Mouse (Mus musculus) lung, embryonic 15.5 days (tissue): ENCODE data around the gene Dpf2. TPM values are rescaled to one million over a fixed set of nuclear protein-coding genes. Genes with fewer than 3 reads are reported as not detected.

Experiments
- ATAC-seq: fragments of 200-750 bp; cut with Nextera tagmentation; 2 replicates; pipeline ENCODE4 v1.8.0; 2017; ENCODE audit warnings: moderate number of reproducible peaks, borderline replicate concordance; ENCODE audit not compliant: low FRiP score, low TSS enrichment; ENCODE audit errors: extremely low read depth
- H3K27ac ChIP-seq: fragments of 300-500 bp; sonication (generic); 2 replicates; pipeline ENCODE4 v1.5.1; 2015; ENCODE audit warnings: moderate library complexity, mild to moderate bottlenecking, inconsistent platforms
- H3K27me3 ChIP-seq: fragments of 300-500 bp; sonication (generic); 2 replicates; pipeline ENCODE4 v1.6.1; 2015; ENCODE audit warnings: inconsistent platforms
- H3K36me3 ChIP-seq: fragments of 300-500 bp; sonication (generic); 2 replicates; pipeline ENCODE4 v1.6.1; 2015; ENCODE audit warnings: inconsistent platforms
- H3K4me1 ChIP-seq: fragments of 300-500 bp; sonication (generic); 2 replicates; pipeline ENCODE4 v1.6.1; 2015; ENCODE audit warnings: inconsistent platforms
- H3K4me2 ChIP-seq: fragments of 300-500 bp; sonication (generic); 2 replicates; pipeline ENCODE4 v1.6.1; 2015; ENCODE audit warnings: inconsistent platforms, mild to moderate bottlenecking, moderate library complexity
- H3K4me3 ChIP-seq: fragments of 300-500 bp; sonication (generic); 2 replicates; pipeline ENCODE4 v1.5.1; 2015; ENCODE audit warnings: mild to moderate bottlenecking, inconsistent platforms
- H3K9ac ChIP-seq: fragments of 300-500 bp; sonication (generic); 2 replicates; pipeline ENCODE4 v1.6.1; 2015; ENCODE audit warnings: inconsistent platforms
- H3K9me3 ChIP-seq: fragments of 300-500 bp; sonication (generic); 2 replicates; pipeline ENCODE4 v1.6.1; 2016; ENCODE audit warnings: inconsistent platforms
- WGBS: fragments of 180-500 bp; shearing (Covaris S2); methylation state at CpG from one replicate; pipeline ENCODE4 v1.1.7; 2015; 5-methylcytosine and 5-hydroxymethylcytosine counted together
- polyA plus RNA-seq: library from polyadenylated mRNA; unstranded; fragments of >200 nt; fragmentation: Nextera tagmentation; extraction: Ambion mirVana; gene quantifications from 2 replicates; pipeline ENCODE4 v1.2.1, GENCODE M21; 2015

Dpf2 gene
- polyA plus RNA-seq, 1 experiment from 2014 or later: 147 TPM

DNA sequence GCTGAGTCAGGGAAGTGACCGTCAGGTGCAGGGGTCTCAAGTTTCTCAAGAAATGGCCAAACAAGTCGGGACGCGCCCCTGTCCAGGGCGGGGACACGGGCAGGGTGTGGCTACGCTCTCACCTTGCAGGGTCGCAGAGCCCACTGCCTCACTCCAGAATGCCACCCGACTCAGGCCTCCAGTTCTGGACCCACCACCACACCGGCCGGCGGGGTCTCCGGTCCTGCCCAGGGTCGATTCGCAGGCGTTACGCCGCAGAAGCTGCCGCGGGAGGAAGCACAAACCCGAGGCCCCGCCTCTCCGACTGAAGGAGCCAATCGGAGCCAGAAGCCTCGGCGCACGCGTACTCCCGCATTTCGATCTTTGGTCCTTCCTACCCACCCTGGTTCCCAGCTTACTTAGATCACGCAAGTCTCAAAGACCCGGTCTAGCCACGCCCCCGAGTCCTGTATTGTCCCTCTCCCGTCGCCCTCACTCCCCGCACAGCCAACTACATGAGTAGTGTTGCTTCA lies 37.8 kb downstream of the Dpf2 start, which contains the start of gene Frmd8:
TSS of gene Frmd8 (minus strand) at position 306 of the 512 bp plus-strand sequence.
- Histone ChIP-seq H3K27ac (peak within 1 kb of the TSS; percentile 70), H3K36me3 (peaks cover 12% of the 10 kb centered on the region; the same call in 1 of the 2 replicates), H3K4me2 (peak within 1 kb of the TSS; percentile 72), H3K9me3 (no peaks in the 10 kb centered on the region), H3K4me1 (peaks cover 67% of the 10 kb centered on the region), H3K9ac (peak within 1 kb of the TSS; percentile 91), H3K4me3 (peak within 1 kb of the TSS; percentile 89), H3K27me3 (no peaks in the 10 kb centered on the region)
- WGBS: under 1% methylated on average over 37 of the region's 37 CpGs
- peak; percentile 72 for ATAC-seq

- no peak for ATAC-seq
- WGBS: 7% methylated on average over 13 of the region's 13 CpGs
- H3K4me1 ChIP-seq: peaks cover 70% of the 10 kb centered on the region
- H3K4me3 ChIP-seq: peak overlapping the region; percentile 89
- H3K4me2 ChIP-seq: peak overlapping the region; percentile 72
- H3K36me3 ChIP-seq: peaks cover 16% of the 10 kb centered on the region
- no peaks in the 10 kb centered on the region for H3K27me3 ChIP-seq
- H3K9ac ChIP-seq: peak overlapping the region; percentile 91
- H3K9me3 ChIP-seq: no peaks in the 10 kb centered on the region
- H3K27ac ChIP-seq: peak overlapping the region; percentile 70
These were observed 38.3 kb downstream of the Dpf2 start for GRCm38 (mm10) chr19:5874391-5874968.

DNA sequence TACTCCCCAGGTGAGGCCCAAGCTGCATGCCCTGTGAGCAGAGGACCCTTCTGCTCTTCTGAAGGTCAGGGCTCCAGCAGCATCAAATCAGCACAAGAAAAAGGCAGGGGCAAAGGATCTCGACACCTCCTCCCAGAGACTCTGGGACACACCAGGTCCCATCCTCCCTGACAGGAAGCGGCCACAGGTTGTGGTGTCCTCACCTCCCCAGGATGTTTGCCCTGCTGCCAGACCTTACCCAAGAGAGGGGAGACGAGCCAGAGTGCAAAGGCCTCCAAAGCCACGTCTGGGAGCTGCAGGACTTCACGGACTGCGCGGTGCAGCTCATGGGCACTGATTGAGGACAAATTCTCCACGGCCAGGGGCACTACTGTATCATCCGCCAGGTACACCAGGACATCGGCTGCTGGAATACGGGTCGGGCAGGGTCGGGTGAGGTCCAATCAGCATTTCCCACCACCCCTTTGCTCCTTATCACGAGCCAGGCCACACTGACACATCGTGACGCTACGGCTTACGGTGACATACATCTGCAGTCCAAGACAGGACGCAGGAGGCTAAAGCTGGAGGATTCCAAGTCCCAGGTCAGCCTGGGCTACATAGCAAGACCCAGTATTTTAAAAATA lies 39.8 kb downstream of the Dpf2 start:
- Histone ChIP-seq H3K36me3 (peaks cover 30% of the 10 kb centered on the region), H3K4me3 (0 out of 2 replicates have a peak overlapping the region, but pooled peaks have one; percentile 89), H3K27ac (peak overlapping the region; percentile 95; the same call in 1 of the 2 replicates), H3K9me3 (no peaks in the 10 kb centered on the region), H3K9ac (no peak overlapping the region; the same call in 1 of the 2 replicates), H3K27me3 (no peaks in the 10 kb centered on the region), H3K4me1 (peaks cover 61% of the 10 kb centered on the region), H3K4me2 (peak overlapping the region; percentile 72)
- no peak for ATAC-seq
- 71% methylated on average over 19 of the region's 19 CpGs for whole genome bisulfite sequencing

DNA sequence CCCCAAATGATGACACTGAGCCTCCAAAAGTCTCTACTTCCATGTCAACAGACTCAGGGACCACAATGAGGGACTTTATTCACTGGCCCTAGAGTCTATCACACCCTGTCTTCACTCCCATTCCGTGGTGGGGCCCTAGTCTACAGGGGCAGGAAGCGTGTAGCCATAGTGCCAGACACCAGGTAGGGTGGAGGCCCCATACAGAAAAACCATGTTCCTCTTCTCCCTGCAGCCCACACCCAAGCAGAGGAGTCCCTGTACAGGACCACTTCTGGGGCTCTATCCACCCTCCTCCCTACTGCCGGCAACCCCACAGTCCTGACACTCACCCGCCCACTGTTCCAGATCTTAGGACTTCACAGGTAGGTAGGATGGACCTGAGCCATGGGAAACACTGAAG lies 40.3 kb downstream of the Dpf2 start:
- H3K4me3 ChIP-seq: no peak overlapping the region
- no peaks in the 10 kb centered on the region for H3K27me3 ChIP-seq
- H3K9me3 ChIP-seq: no peaks in the 10 kb centered on the region
- peak overlapping the region; percentile 95 for H3K27ac ChIP-seq
- H3K36me3 ChIP-seq: peaks cover 35% of the 10 kb centered on the region
- WGBS: 85% methylated on average over 4 of the region's 4 CpGs
- ATAC-seq: no peak
- H3K4me2 ChIP-seq: peak overlapping the region; percentile 72; the same call in 1 of the 2 replicates
- no peak overlapping the region for H3K9ac ChIP-seq
- peaks cover 56% of the 10 kb centered on the region for H3K4me1 ChIP-seq

GRCm38 (mm10) chr19:5871683-5872082 lies 41.1 kb downstream of the Dpf2 start:
- Histone ChIP-seq H3K4me2 (peak overlapping the region; percentile 49), H3K36me3 (peaks cover 44% of the 10 kb centered on the region), H3K27ac (peak overlapping the region; percentile 95), H3K9ac (0 out of 2 replicates have a peak overlapping the region, but pooled peaks have one; percentile 39), H3K4me1 (peaks cover 53% of the 10 kb centered on the region), H3K9me3 (no peaks in the 10 kb centered on the region), H3K27me3 (no peaks in the 10 kb centered on the region), H3K4me3 (peak overlapping the region; percentile 12; the same call in 1 of the 2 replicates)
- WGBS: 24% methylated on average over 6 of the region's 6 CpGs
- ATAC-seq: 0 out of 2 replicates have a peak, but pooled peaks have one; percentile 21

DNA sequence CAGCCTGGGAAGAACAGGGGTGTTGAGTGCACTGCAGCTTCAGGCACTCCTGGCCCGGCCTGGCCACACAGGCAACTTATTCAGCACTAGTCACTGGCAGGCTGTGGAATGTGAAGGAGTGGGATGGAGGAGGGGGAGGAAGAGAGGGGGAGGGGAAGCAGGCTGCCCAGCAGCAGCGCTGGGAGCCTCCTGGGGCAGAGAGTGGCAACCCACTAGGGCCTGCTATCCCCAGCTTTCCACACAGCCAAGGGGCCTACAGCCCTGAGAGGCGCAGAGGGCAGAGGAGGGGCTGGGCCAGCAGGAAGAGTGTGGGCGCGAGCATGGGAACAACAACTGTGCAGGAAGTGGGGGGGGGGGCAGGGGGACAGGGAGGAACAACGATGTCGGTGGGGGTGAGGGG lies 41.5 kb downstream of the Dpf2 start:
- no peaks in the 10 kb centered on the region for H3K9me3 ChIP-seq
- H3K27ac ChIP-seq: peak overlapping the region; percentile 95
- H3K27me3 ChIP-seq: no peaks in the 10 kb centered on the region
- H3K4me2 ChIP-seq: peak overlapping the region; percentile 49
- H3K9ac ChIP-seq: peak overlapping the region; percentile 39
- peaks cover 48% of the 10 kb centered on the region for H3K36me3 ChIP-seq
- 0% methylated on average over 7 of the region's 7 CpGs for WGBS
- peak; percentile 81 for ATAC-seq
- H3K4me3 ChIP-seq: peak overlapping the region; percentile 12; the same call in 1 of the 2 replicates
- H3K4me1 ChIP-seq: peaks cover 53% of the 10 kb centered on the region

- Histone ChIP-seq H3K4me2 (no peak overlapping the region), H3K4me1 (peaks cover 34% of the 10 kb centered on the region), H3K27ac (no peak overlapping the region), H3K4me3 (no peak overlapping the region), H3K9ac (no peak overlapping the region), H3K36me3 (peaks cover 79% of the 10 kb centered on the region), H3K9me3 (no peaks in the 10 kb centered on the region), H3K27me3 (no peaks in the 10 kb centered on the region)
- 77% methylated on average over 6 of the region's 6 CpGs for WGBS
- ATAC-seq: no peak
These were observed 44.7 kb downstream of the Dpf2 start for GRCm38 (mm10) chr19:5868096-5868495.

- H3K4me2 ChIP-seq: no peak overlapping the region
- no peak overlapping the region for H3K27ac ChIP-seq
- no peak overlapping the region for H3K4me3 ChIP-seq
- H3K9me3 ChIP-seq: no peaks in the 10 kb centered on the region
- no peaks in the 10 kb centered on the region for H3K27me3 ChIP-seq
- no peak for ATAC-seq
- peaks cover 98% of the 10 kb centered on the region for H3K36me3 ChIP-seq
- H3K4me1 ChIP-seq: 0 out of 2 replicates have a peak, but pooled peaks cover 2% of the 10 kb centered on the region
- H3K9ac ChIP-seq: no peak overlapping the region
- 88% methylated on average over 20 of the region's 20 CpGs for WGBS
These were observed 48.0 kb downstream of the Dpf2 start for GRCm38 (mm10) chr19:5864710-5865398.

GRCm38 (mm10) chr19:5863776-5864175 lies 49.0 kb downstream of the Dpf2 start:
- Histone ChIP-seq H3K36me3 (peaks cover 99% of the 10 kb centered on the region), H3K9me3 (no peaks in the 10 kb centered on the region), H3K4me1 (no peaks in the 10 kb centered on the region), H3K4me3 (no peak overlapping the region), H3K27me3 (no peaks in the 10 kb centered on the region), H3K9ac (no peak overlapping the region), H3K27ac (no peak overlapping the region), H3K4me2 (no peak overlapping the region)
- ATAC-seq: no peak
- WGBS: 94% methylated on average over 5 of the region's 5 CpGs

DNA sequence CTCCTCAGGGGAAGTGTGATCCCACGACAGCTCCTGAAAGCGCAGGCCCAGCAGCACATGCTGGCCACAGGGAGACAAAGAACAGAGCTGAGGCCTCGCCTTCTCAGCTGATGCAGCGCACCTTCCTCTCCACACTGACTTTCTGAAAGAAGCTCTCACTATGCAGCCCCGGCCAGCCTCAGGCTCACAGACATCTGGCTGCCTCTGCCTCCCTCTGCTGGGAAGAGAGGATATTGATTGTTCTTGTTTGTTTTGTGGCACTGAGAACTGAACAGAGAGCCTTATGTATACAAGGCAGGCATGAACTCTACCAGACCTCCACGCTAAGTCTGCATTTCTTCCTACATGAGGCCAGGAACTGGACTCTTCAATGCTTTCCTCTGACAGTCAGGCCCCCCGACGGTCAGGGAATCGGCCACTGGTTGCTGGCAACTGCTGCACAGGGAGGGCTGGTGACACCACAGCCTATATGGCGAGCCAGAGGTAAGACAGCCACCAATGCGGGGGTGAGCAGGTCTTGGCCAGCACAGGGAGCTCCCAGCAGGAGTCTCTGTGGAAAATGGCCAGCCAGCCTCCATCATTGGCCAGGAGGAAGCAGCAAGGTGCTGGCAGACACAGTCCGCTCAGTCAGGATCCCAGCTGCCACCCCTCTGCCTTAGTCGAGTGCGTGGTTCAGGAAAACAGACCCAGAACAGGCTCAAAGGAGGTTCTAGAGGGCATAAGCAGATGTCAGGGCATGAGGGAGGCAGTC lies 50.3 kb downstream of the Dpf2 start:
- Histone ChIP-seq H3K27ac (no peak overlapping the region), H3K27me3 (no peaks in the 10 kb centered on the region), H3K9me3 (no peaks in the 10 kb centered on the region), H3K4me2 (no peak overlapping the region), H3K4me1 (no peaks in the 10 kb centered on the region), H3K4me3 (no peak overlapping the region), H3K36me3 (peaks cover 97% of the 10 kb centered on the region), H3K9ac (no peak overlapping the region)
- 97% methylated on average over 14 of the region's 14 CpGs for WGBS
- ATAC-seq: no peak

GRCm38 (mm10) chr19:5856604-5857003 lies 56.2 kb downstream of the Dpf2 start:
- no peaks in the 10 kb centered on the region for H3K27me3 ChIP-seq
- no peaks in the 10 kb centered on the region for H3K9me3 ChIP-seq
- H3K36me3 ChIP-seq: peaks cover 73% of the 10 kb centered on the region
- H3K4me3 ChIP-seq: no peak overlapping the region
- H3K27ac ChIP-seq: no peak overlapping the region
- ATAC-seq: no peak
- H3K4me1 ChIP-seq: peaks cover 8% of the 10 kb centered on the region
- WGBS: 89% methylated on average over 9 of the region's 9 CpGs
- no peak overlapping the region for H3K9ac ChIP-seq
- H3K4me2 ChIP-seq: no peak overlapping the region
